Mouse (Mus musculus): ENCODE data around the gene 4930518I15Rik.
A peak's percentile ranks its signal among the peaks of the same experiment; 100 is the strongest.
"Not testable (repeated sequence)": the region's sequence is repeated elsewhere in the genome, so short reads cannot be mapped to it uniquely, and the experiment has no call there.

4930518I15Rik gene

GRCm38 (mm10) chr2:156877726-156878125, 20.0 kb upstream of the 4930518I15Rik start:
- DNase-seq (ENCODE audit: low spot score) = no peak

GRCm38 (mm10) chr2:156874760-156875510, 17.2 kb upstream of the 4930518I15Rik start:
- DNase-seq (ENCODE audit: low spot score) = no peak

GRCm38 (mm10) chr2:156874047-156874759, 16.5 kb upstream of the 4930518I15Rik start:
- DNase-seq (ENCODE audit: low spot score) = no peak

- DNase-seq (ENCODE audit: low spot score) = peak; percentile 78
Measured at GRCm38 (mm10) chr2:156873629-156874028, 15.9 kb upstream of the 4930518I15Rik start.

GRCm38 (mm10) chr2:156870519-156870918, 12.8 kb upstream of the 4930518I15Rik start:
- peak; percentile 68 for DNase-seq (ENCODE audit: low spot score)

- DNase-seq (ENCODE audit: low spot score) = no peak
Measured at GRCm38 (mm10) chr2:156869554-156869953, 11.8 kb upstream of the 4930518I15Rik start.

- DNase-seq (ENCODE audit: low spot score) = peak; percentile 99
Measured at GRCm38 (mm10) chr2:156868994-156869393, 11.2 kb upstream of the 4930518I15Rik start.

GRCm38 (mm10) chr2:156864481-156864880, 6.7 kb upstream of the 4930518I15Rik start:
- peak; percentile 55 for DNase-seq (ENCODE audit: low spot score)

GRCm38 (mm10) chr2:156863487-156864160, 5.9 kb upstream of the 4930518I15Rik start:
- DNase-seq (ENCODE audit: low spot score) = peak; percentile 88

- DNase-seq (ENCODE audit: low spot score) = peak; percentile 97
Measured at GRCm38 (mm10) chr2:156862772-156863486, 5.2 kb upstream of the 4930518I15Rik start, which contains the start of gene Rab5if. Gene Rab5if (plus strand): TSS chr2:156863128.

GRCm38 (mm10) chr2:156862041-156862717, 4.4 kb upstream of the 4930518I15Rik start:
- DNase-seq (ENCODE audit: low spot score) = peak; percentile 70

- DNase-seq (ENCODE audit: low spot score) = no peak
Measured at GRCm38 (mm10) chr2:156858671-156859070, 925 bp upstream of the 4930518I15Rik start.

- no peak for DNase-seq (ENCODE audit: low spot score)
Measured at GRCm38 (mm10) chr2:156857385-156857791, 358 bp downstream of the 4930518I15Rik start.

GRCm38 (mm10) chr2:156856311-156856710, 1.4 kb downstream of the 4930518I15Rik start:
- no peak for DNase-seq (ENCODE audit: low spot score)

GRCm38 (mm10) chr2:156853999-156854771, 3.6 kb downstream of the 4930518I15Rik start:
- peak; percentile 64 for DNase-seq (ENCODE audit: low spot score)

GRCm38 (mm10) chr2:156853584-156853983, 4.2 kb downstream of the 4930518I15Rik start:
- DNase-seq (ENCODE audit: low spot score) = not testable (repeated sequence)

- DNase-seq (ENCODE audit: low spot score) = no peak
Measured at GRCm38 (mm10) chr2:156850505-156850904, 7.2 kb downstream of the 4930518I15Rik start.

- DNase-seq (ENCODE audit: low spot score) = peak; percentile 60
Measured at GRCm38 (mm10) chr2:156848526-156849182, 9.1 kb downstream of the 4930518I15Rik start.

- no peak for DNase-seq (ENCODE audit: low spot score)
Measured at GRCm38 (mm10) chr2:156847653-156848052, 10.1 kb downstream of the 4930518I15Rik start.

GRCm38 (mm10) chr2:156844715-156845114, 13.0 kb downstream of the 4930518I15Rik start:
- no peak for DNase-seq (ENCODE audit: low spot score)
